Mouse (Mus musculus) stomach, embryonic 14.5 days (tissue): ENCODE measurements at regions not wholly inside any gene's neighbourhood (a gene's known extent, or its start where the extent isn't known, plus 50 kb on each side); places are given as distances from the start of the nearest gene placed in this dataset.

Experiments
- ATAC-seq: fragments of 200-750 bp; cut with Nextera tagmentation; 2 replicates; pipeline ENCODE4 v1.8.0; 2017; ENCODE audit warnings: low read depth, moderate TSS enrichment; ENCODE audit not compliant: insufficient number of reproducible peaks, insufficient read depth, low FRiP score
- H3K27ac ChIP-seq: fragments of 300-500 bp; sonication (generic); 2 replicates; pipeline ENCODE4 v1.5.1; 2014; ENCODE audit warnings: mild to moderate bottlenecking, low read length, moderate library complexity, mixed read lengths
- H3K27me3 ChIP-seq: fragments of 300-500 bp; sonication (generic); 2 replicates; pipeline ENCODE4 v1.6.1; 2014; ENCODE audit warnings: low read length, control low read depth, mixed read lengths; ENCODE audit not compliant: control insufficient read depth, insufficient read depth
- H3K36me3 ChIP-seq: fragments of 300-500 bp; sonication (generic); 2 replicates; pipeline ENCODE4 v1.6.1; 2014; ENCODE audit warnings: mild to moderate bottlenecking, control low read depth, low read length, moderate library complexity, mixed read lengths; ENCODE audit not compliant: control insufficient read depth, insufficient read depth
- H3K4me1 ChIP-seq: fragments of 300-500 bp; sonication (generic); 2 replicates; pipeline ENCODE4 v1.6.1; 2014; ENCODE audit warnings: low read length, control low read depth, mixed read lengths; ENCODE audit not compliant: control insufficient read depth, insufficient read depth
- H3K4me2 ChIP-seq: fragments of 300-500 bp; sonication (generic); replicated peaks from 2 replicates; pipeline ENCODE4 v1.6.1; 2014; ENCODE audit warnings: low read depth, low read length, control low read depth
- H3K4me3 ChIP-seq: fragments of 300-500 bp; sonication (generic); 2 replicates; pipeline ENCODE4 v1.5.1; 2014; ENCODE audit warnings: low read depth, low read length, control low read depth
- H3K9ac ChIP-seq: fragments of 300-500 bp; sonication (generic); replicated peaks from 2 replicates; pipeline ENCODE4 v1.6.1; 2014; ENCODE audit warnings: low read depth, mild to moderate bottlenecking, control low read depth, low read length, moderate library complexity, mixed read lengths
- H3K9me3 ChIP-seq: fragments of 300-500 bp; sonication (generic); 2 replicates; pipeline ENCODE4 v1.6.1; 2016; ENCODE audit warnings: low read depth, low read length, control low read depth; ENCODE audit not compliant: control insufficient read depth
- WGBS: fragments of 180-500 bp; shearing (Covaris S2); extraction: QIAGEN DNeasy Blood & Tissue Kit; methylation state at CpG from one replicate; pipeline ENCODE4 v1.1.7; 2014; 5-methylcytosine and 5-hydroxymethylcytosine counted together

GRCm38 (mm10) chr15:59180076-59180475 is 291.0 kb downstream of the Gm49356 start:
- 90% methylated on average over 3 of the region's 3 CpGs for WGBS
- no peaks in the 10 kb centered on the region for H3K9me3 ChIP-seq
- no peaks in the 10 kb centered on the region for H3K36me3 ChIP-seq
- 0 out of 2 replicates have a peak, but pooled peaks cover 1% of the 10 kb centered on the region for H3K4me1 ChIP-seq
- no peak overlapping the region for H3K4me3 ChIP-seq
- H3K9ac ChIP-seq, result no peak overlapping the region
- H3K27me3 ChIP-seq, result no peaks in the 10 kb centered on the region
- H3K4me2 ChIP-seq, result no peak overlapping the region
- H3K27ac ChIP-seq, result no peak overlapping the region
- no peak for ATAC-seq

- H3K9ac ChIP-seq, result no peak overlapping the region
- no peak for ATAC-seq
- no peak overlapping the region for H3K27ac ChIP-seq
- WGBS, result 80% methylated on average over 9 of the region's 9 CpGs
- no peak overlapping the region for H3K4me2 ChIP-seq
- H3K4me3 ChIP-seq, result no peak overlapping the region
- no peaks in the 10 kb centered on the region for H3K27me3 ChIP-seq
- H3K9me3 ChIP-seq, result no peaks in the 10 kb centered on the region
- H3K36me3 ChIP-seq, result no peaks in the 10 kb centered on the region
- no peaks in the 10 kb centered on the region for H3K4me1 ChIP-seq
Observed at GRCm38 (mm10) chr15:59184461-59184860, 295.4 kb downstream of the Gm49356 start.

DNA sequence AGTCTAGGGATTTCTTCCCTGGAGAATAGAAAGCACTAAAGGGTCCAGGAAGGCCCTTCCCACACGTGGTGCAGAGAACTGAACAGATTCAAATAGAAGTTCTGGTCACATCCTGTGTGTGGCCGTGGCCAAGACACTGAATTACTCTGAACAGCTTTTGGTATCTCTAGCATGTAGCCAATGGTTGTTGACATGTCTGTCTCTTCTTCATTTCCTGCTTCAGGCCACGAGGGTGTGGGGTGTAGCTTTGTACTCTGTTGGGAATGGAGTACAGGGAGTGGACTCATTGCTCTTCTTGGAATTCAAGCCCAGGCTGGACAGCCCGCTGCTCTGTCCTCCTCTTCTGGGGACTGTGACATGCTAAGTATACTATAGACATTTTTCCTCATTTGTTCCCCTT is 298.5 kb downstream of the Gm49356 start:
- 66% methylated on average over 4 of the region's 4 CpGs for WGBS
- Histone ChIP-seq H3K4me1 (no peaks in the 10 kb centered on the region), H3K4me3 (no peak overlapping the region), H3K27ac (no peak overlapping the region), H3K9me3 (no peaks in the 10 kb centered on the region), H3K36me3 (no peaks in the 10 kb centered on the region), H3K4me2 (no peak overlapping the region), H3K9ac (no peak overlapping the region), H3K27me3 (no peaks in the 10 kb centered on the region)
- no peak for ATAC-seq

- no peak for ATAC-seq
- no peaks in the 10 kb centered on the region for H3K9me3 ChIP-seq
- no peak overlapping the region for H3K4me2 ChIP-seq
- H3K9ac ChIP-seq, result no peak overlapping the region
- no peaks in the 10 kb centered on the region for H3K27me3 ChIP-seq
- H3K4me3 ChIP-seq, result no peak overlapping the region
- no peaks in the 10 kb centered on the region for H3K4me1 ChIP-seq
- WGBS, result 67% methylated on average over 4 of the region's 4 CpGs
- H3K36me3 ChIP-seq, result no peaks in the 10 kb centered on the region
- H3K27ac ChIP-seq, result no peak overlapping the region
Observed at GRCm38 (mm10) chr15:59188371-59188770, 299.3 kb downstream of the Gm49356 start.

DNA sequence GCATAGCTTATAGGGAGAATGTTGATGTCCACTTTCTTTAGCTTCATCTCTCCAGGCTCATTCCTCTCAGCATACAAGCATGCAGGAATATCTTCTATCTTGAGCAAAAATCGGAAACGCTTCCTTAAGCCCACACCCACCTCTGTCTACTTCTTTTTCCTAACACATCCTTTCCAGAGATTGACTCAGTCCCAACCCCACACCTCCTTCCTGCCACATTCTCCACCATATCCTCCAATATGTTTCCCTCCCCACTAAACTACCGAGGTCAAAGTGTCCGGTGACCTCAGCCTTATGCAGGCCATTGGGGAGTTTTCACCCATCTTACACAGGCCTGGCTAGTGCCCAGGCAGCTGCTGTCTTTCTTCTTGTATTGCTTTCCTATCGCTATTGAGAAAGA is 301.4 kb downstream of the Gm49356 start:
- Histone ChIP-seq H3K36me3 (no peaks in the 10 kb centered on the region), H3K27ac (no peak overlapping the region), H3K4me1 (no peaks in the 10 kb centered on the region), H3K9ac (no peak overlapping the region), H3K9me3 (no peaks in the 10 kb centered on the region), H3K27me3 (no peaks in the 10 kb centered on the region), H3K4me2 (no peak overlapping the region), H3K4me3 (no peak overlapping the region)
- no peak for ATAC-seq
- 75% methylated on average over 5 of the region's 5 CpGs for WGBS

- no peak overlapping the region for H3K4me2 ChIP-seq
- WGBS, result 54% methylated on average over 10 of the region's 10 CpGs
- H3K9ac ChIP-seq, result no peak overlapping the region
- H3K4me3 ChIP-seq, result no peak overlapping the region
- H3K27me3 ChIP-seq, result no peaks in the 10 kb centered on the region
- ATAC-seq, result no peak
- peaks cover 22% of the 10 kb centered on the region for H3K4me1 ChIP-seq
- no peak overlapping the region for H3K27ac ChIP-seq
- H3K36me3 ChIP-seq, result no peaks in the 10 kb centered on the region
- H3K9me3 ChIP-seq, result no peaks in the 10 kb centered on the region
Observed at GRCm38 (mm10) chr15:59194421-59194820, 305.3 kb downstream of the Gm49356 start.

DNA sequence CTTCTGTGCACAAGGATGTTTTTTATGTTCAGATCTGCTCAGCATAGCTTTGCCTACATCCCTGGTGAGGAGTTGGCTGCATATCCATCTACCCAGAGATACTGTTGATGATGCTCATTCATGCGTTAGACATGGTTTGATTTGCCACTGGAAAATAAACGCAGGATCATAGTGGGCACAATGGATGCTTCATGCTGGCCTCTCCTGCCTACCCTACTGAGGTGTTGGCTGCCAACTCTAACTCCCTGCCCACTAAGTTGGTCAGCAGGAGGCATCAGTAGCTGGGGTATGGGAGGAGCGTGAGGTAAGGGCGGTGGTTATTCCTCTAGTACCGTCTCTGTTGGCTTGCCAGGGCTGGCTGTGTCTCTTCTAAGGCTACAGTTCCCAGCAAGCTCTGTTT is 307.3 kb downstream of the Gm49356 start:
- Histone ChIP-seq H3K4me3 (no peak overlapping the region), H3K27me3 (no peaks in the 10 kb centered on the region), H3K9ac (no peak overlapping the region), H3K4me2 (no peak overlapping the region), H3K27ac (peak overlapping the region; percentile 89; the same call in 1 of the 2 replicates), H3K9me3 (no peaks in the 10 kb centered on the region), H3K36me3 (no peaks in the 10 kb centered on the region), H3K4me1 (peaks cover 22% of the 10 kb centered on the region)
- no peak for ATAC-seq
- 89% methylated on average over 5 of the region's 5 CpGs for WGBS

DNA sequence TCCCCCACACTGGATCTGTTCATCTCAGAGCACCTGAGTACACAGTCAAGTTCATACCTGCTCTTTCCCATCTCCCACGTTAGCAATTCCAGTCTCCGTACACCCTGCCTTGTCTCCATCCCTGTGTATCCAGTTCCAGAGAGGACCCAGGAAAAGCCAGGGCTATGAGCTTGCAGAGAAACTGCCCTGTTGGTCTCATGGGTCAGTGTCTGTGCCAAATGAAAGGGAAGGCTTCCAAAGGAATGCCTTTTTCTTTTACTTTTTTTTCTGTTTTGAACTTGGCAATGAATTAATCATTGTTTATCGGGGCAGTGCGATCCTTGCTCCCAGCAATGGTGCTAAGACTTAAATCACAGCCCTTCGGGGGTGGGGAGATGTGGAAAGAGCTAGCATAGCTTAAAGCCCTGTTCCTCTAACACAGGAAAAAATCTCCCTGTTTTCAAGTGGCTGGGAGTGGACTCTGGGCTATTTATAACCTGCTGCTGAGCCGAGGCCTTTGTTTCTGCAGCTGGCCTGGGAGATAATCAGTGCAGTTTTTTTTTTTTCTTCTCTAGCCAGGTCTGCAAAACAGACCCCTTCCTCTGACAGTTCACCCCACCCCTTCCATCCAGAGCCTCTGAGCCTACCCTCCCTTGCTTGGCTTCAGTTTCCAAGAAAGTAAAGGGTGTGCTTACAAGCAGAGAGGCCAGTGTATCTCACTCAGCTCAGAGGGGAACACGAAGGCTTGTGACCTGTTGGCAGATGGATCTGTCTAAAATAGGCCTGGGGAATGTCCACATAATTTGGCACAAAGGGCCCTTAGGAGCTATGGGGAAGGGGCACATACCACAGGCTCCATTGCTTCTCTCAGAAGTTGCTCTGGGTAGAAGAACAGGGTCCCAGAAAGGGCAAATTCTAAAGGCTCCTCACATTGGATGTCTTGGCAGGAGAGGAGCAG is 308.6 kb downstream of the Gm49356 start:
- ATAC-seq, result peak; percentile 85

More for the DNA sequence above, 308.6 kb downstream of the Gm49356 start:
- H3K4me2 ChIP-seq, result peak overlapping the region; percentile 3; the same call in 1 of the 2 replicates
- H3K27me3 ChIP-seq, result no peaks in the 10 kb centered on the region
- peak overlapping the region; percentile 89 for H3K27ac ChIP-seq
- H3K4me3 ChIP-seq, result no peak overlapping the region
- H3K9me3 ChIP-seq, result no peaks in the 10 kb centered on the region
- 4% methylated on average over 7 of the region's 7 CpGs for WGBS
- no peak overlapping the region for H3K9ac ChIP-seq
- H3K36me3 ChIP-seq, result no peaks in the 10 kb centered on the region
- H3K4me1 ChIP-seq, result peaks cover 22% of the 10 kb centered on the region
